Mouse (Mus musculus): ENCODE measurements around the gene Rabgap1l. TPM values are rescaled to one million over a fixed set of nuclear protein-coding genes. Genes with fewer than 3 reads are reported as not detected.
A peak's percentile ranks its signal among the peaks of the same experiment; 100 is the strongest.

The Rabgap1l gene
- polyA plus RNA-seq, 1 experiment, result 14.2 TPM

GRCm38 (mm10) chr1:160799972-160800371, 7.0 kb upstream of the Rabgap1l start:
- H3K27ac ChIP-seq (ENCODE audit: control insufficient read depth, insufficient read depth, low read depth, low read length), result no peak overlapping the region
- no peak overlapping the region for H3K4me3 ChIP-seq (ENCODE audit: control insufficient read depth, low read depth, low read length)
- TF ChIP-seq CTCF (IDR thresholded peaks at IDR 0.05; ENCODE audit: control insufficient read depth, insufficient read depth, insufficient replicate concordance, low read depth, low read length), result no peak
- TF ChIP-seq POLR2A (IDR thresholded peaks at IDR 0.05; ENCODE audit: control insufficient read depth, low read depth, low read length), result no peak
- H3K27me3 ChIP-seq (ENCODE audit: control insufficient read depth, insufficient read depth, low read length), result no peaks in the 10 kb centered on the region
- H3K4me1 ChIP-seq (ENCODE audit: control insufficient read depth, insufficient read depth, low read length), result no peaks in the 10 kb centered on the region
- H3K36me3 ChIP-seq (ENCODE audit: control insufficient read depth, insufficient read depth, low read length), result no peaks in the 10 kb centered on the region

- Histone ChIP-seq H3K4me1 (ENCODE audit: control insufficient read depth, insufficient read depth, low read length) (peaks cover 3% of the 10 kb centered on the region), H3K27me3 (ENCODE audit: control insufficient read depth, insufficient read depth, low read length) (no peaks in the 10 kb centered on the region)
These were observed 2.0 kb upstream of the Rabgap1l start for GRCm38 (mm10) chr1:160795016-160795415.

GRCm38 (mm10) chr1:160793791-160794757, 1.1 kb upstream of the Rabgap1l start:
- Histone ChIP-seq H3K27ac (ENCODE audit: control insufficient read depth, insufficient read depth, low read depth, low read length) (no peak overlapping the region), H3K4me1 (ENCODE audit: control insufficient read depth, insufficient read depth, low read length) (peaks cover 3% of the 10 kb centered on the region), H3K4me3 (ENCODE audit: control insufficient read depth, low read depth, low read length) (no peak overlapping the region), H3K36me3 (ENCODE audit: control insufficient read depth, insufficient read depth, low read length) (no peaks in the 10 kb centered on the region), H3K27me3 (ENCODE audit: control insufficient read depth, insufficient read depth, low read length) (no peaks in the 10 kb centered on the region)
- TF ChIP-seq CTCF (IDR thresholded peaks at IDR 0.05; ENCODE audit: control insufficient read depth, insufficient read depth, insufficient replicate concordance, low read depth, low read length) (no peak), POLR2A (IDR thresholded peaks at IDR 0.05; ENCODE audit: control insufficient read depth, low read depth, low read length) (no peak)

More at GRCm38 (mm10) chr1:160795016-160795415, 2.0 kb upstream of the Rabgap1l start:
- H3K4me3 ChIP-seq (ENCODE audit: control insufficient read depth, low read depth, low read length), result no peak overlapping the region
- H3K27ac ChIP-seq (ENCODE audit: control insufficient read depth, insufficient read depth, low read depth, low read length), result no peak overlapping the region
- TF ChIP-seq POLR2A (IDR thresholded peaks at IDR 0.05; ENCODE audit: control insufficient read depth, low read depth, low read length), result no peak
- no peaks in the 10 kb centered on the region for H3K36me3 ChIP-seq (ENCODE audit: control insufficient read depth, insufficient read depth, low read length)

- peak overlapping the region; percentile 92 for H3K4me3 ChIP-seq (ENCODE audit: control insufficient read depth, low read depth, low read length)
- TF ChIP-seq CTCF (IDR thresholded peaks at IDR 0.05; ENCODE audit: control insufficient read depth, insufficient read depth, insufficient replicate concordance, low read depth, low read length) (no peak), POLR2A (IDR thresholded peaks at IDR 0.05; ENCODE audit: control insufficient read depth, low read depth, low read length) (peak; percentile 16; the same call in 1 of the 2 replicates)
- no peaks in the 10 kb centered on the region for H3K27me3 ChIP-seq (ENCODE audit: control insufficient read depth, insufficient read depth, low read length)
- H3K4me1 ChIP-seq (ENCODE audit: control insufficient read depth, insufficient read depth, low read length), result peaks cover 3% of the 10 kb centered on the region
- no peaks in the 10 kb centered on the region for H3K36me3 ChIP-seq (ENCODE audit: control insufficient read depth, insufficient read depth, low read length)
- peak overlapping the region; percentile 64 for H3K27ac ChIP-seq (ENCODE audit: control insufficient read depth, insufficient read depth, low read depth, low read length)
These were observed 790 bp downstream of the Rabgap1l start for GRCm38 (mm10) chr1:160792156-160792685.

- no peaks in the 10 kb centered on the region for H3K36me3 ChIP-seq (ENCODE audit: control insufficient read depth, insufficient read depth, low read length)
- no peak for TF ChIP-seq CTCF (IDR thresholded peaks at IDR 0.05; ENCODE audit: control insufficient read depth, insufficient read depth, insufficient replicate concordance, low read depth, low read length)
- no peak for TF ChIP-seq POLR2A (IDR thresholded peaks at IDR 0.05; ENCODE audit: control insufficient read depth, low read depth, low read length)
- H3K4me1 ChIP-seq (ENCODE audit: control insufficient read depth, insufficient read depth, low read length), result peaks cover 3% of the 10 kb centered on the region
- peak overlapping the region; percentile 64 for H3K27ac ChIP-seq (ENCODE audit: control insufficient read depth, insufficient read depth, low read depth, low read length)
- H3K4me3 ChIP-seq (ENCODE audit: control insufficient read depth, low read depth, low read length), result peak overlapping the region; percentile 92
- no peaks in the 10 kb centered on the region for H3K27me3 ChIP-seq (ENCODE audit: control insufficient read depth, insufficient read depth, low read length)
These were observed 1.4 kb downstream of the Rabgap1l start for GRCm38 (mm10) chr1:160791381-160792155.

- H3K27me3 ChIP-seq (ENCODE audit: control insufficient read depth, insufficient read depth, low read length), result no peaks in the 10 kb centered on the region
- H3K36me3 ChIP-seq (ENCODE audit: control insufficient read depth, insufficient read depth, low read length), result no peaks in the 10 kb centered on the region
- H3K4me1 ChIP-seq (ENCODE audit: control insufficient read depth, insufficient read depth, low read length), result peaks cover 3% of the 10 kb centered on the region
- no peak overlapping the region for H3K4me3 ChIP-seq (ENCODE audit: control insufficient read depth, low read depth, low read length)
- H3K27ac ChIP-seq (ENCODE audit: control insufficient read depth, insufficient read depth, low read depth, low read length), result no peak overlapping the region
- no peak for TF ChIP-seq POLR2A (IDR thresholded peaks at IDR 0.05; ENCODE audit: control insufficient read depth, low read depth, low read length)
- no peak for TF ChIP-seq CTCF (IDR thresholded peaks at IDR 0.05; ENCODE audit: control insufficient read depth, insufficient read depth, insufficient replicate concordance, low read depth, low read length)
These were observed 2.4 kb downstream of the Rabgap1l start for GRCm38 (mm10) chr1:160790630-160791029.

GRCm38 (mm10) chr1:160789876-160790275, 3.1 kb downstream of the Rabgap1l start:
- H3K4me3 ChIP-seq (ENCODE audit: control insufficient read depth, low read depth, low read length), result no peak overlapping the region
- no peaks in the 10 kb centered on the region for H3K27me3 ChIP-seq (ENCODE audit: control insufficient read depth, insufficient read depth, low read length)
- H3K27ac ChIP-seq (ENCODE audit: control insufficient read depth, insufficient read depth, low read depth, low read length), result no peak overlapping the region
- no peaks in the 10 kb centered on the region for H3K36me3 ChIP-seq (ENCODE audit: control insufficient read depth, insufficient read depth, low read length)
- H3K4me1 ChIP-seq (ENCODE audit: control insufficient read depth, insufficient read depth, low read length), result peaks cover 3% of the 10 kb centered on the region
- no peak for TF ChIP-seq CTCF (IDR thresholded peaks at IDR 0.05; ENCODE audit: control insufficient read depth, insufficient read depth, insufficient replicate concordance, low read depth, low read length)
- TF ChIP-seq POLR2A (IDR thresholded peaks at IDR 0.05; ENCODE audit: control insufficient read depth, low read depth, low read length), result no peak
